Mouse (Mus musculus): ENCODE results near the gene F13a1.

The F13a1 gene

GRCm38 (mm10) chr13:37050126-37050525 lies at the start of gene F13a1:
Gene F13a1 (minus strand): TSS chr13:37050244.
- no peak for DNase-seq (ENCODE audit: low spot score in 2 of 2)

- no peak for DNase-seq (ENCODE audit: low spot score in 2 of 2)
These were observed 41.6 kb upstream of the F13a1 start for GRCm38 (mm10) chr13:37091620-37092019.

- no peak for DNase-seq (ENCODE audit: low spot score in 2 of 2)
These were observed 39.1 kb upstream of the F13a1 start for GRCm38 (mm10) chr13:37089104-37089503.

- no peak for DNase-seq (ENCODE audit: low spot score in 2 of 2)
These were observed 31.6 kb upstream of the F13a1 start for GRCm38 (mm10) chr13:37081506-37082241.

- no peak for DNase-seq (ENCODE audit: low spot score in 2 of 2)
These were observed 21.3 kb upstream of the F13a1 start for GRCm38 (mm10) chr13:37071390-37071789.

GRCm38 (mm10) chr13:37070824-37071223 lies 20.8 kb upstream of the F13a1 start:
- no peak for DNase-seq (ENCODE audit: low spot score in 2 of 2)

- no peak for DNase-seq (ENCODE audit: low spot score in 2 of 2)
These were observed 10.8 kb upstream of the F13a1 start for GRCm38 (mm10) chr13:37060810-37061209.

GRCm38 (mm10) chr13:37056662-37057061 lies 6.6 kb upstream of the F13a1 start:
- DNase-seq (ENCODE audit: low spot score in 2 of 2): peak; percentile 24 to 62

GRCm38 (mm10) chr13:37049631-37050030 lies 413 bp downstream of the F13a1 start:
- DNase-seq (ENCODE audit: low spot score in 2 of 2): no peak

- DNase-seq (ENCODE audit: low spot score in 2 of 2): no peak
These were observed 1.0 kb downstream of the F13a1 start for GRCm38 (mm10) chr13:37049018-37049417.

GRCm38 (mm10) chr13:37045005-37045404 lies 5.0 kb downstream of the F13a1 start:
- DNase-seq (ENCODE audit: low spot score in 2 of 2): peak in 1 of 2 experiments; percentile 21

GRCm38 (mm10) chr13:37034745-37035144 lies 15.3 kb downstream of the F13a1 start:
- DNase-seq (ENCODE audit: low spot score in 2 of 2): no peak

GRCm38 (mm10) chr13:37025996-37026579 lies 24.0 kb downstream of the F13a1 start:
- DNase-seq (ENCODE audit: low spot score in 2 of 2): no peak

- DNase-seq (ENCODE audit: low spot score in 2 of 2): no peak
These were observed 28.5 kb downstream of the F13a1 start for GRCm38 (mm10) chr13:37021575-37021974.

GRCm38 (mm10) chr13:37010771-37011170 lies 39.3 kb downstream of the F13a1 start:
- no peak for DNase-seq (ENCODE audit: low spot score in 2 of 2)

GRCm38 (mm10) chr13:37006224-37006623 lies 43.8 kb downstream of the F13a1 start:
- DNase-seq (ENCODE audit: low spot score in 2 of 2): no peak

- no peak for DNase-seq (ENCODE audit: low spot score in 2 of 2)
These were observed 50.8 kb downstream of the F13a1 start for GRCm38 (mm10) chr13:36999210-36999705.

- no peak for DNase-seq (ENCODE audit: low spot score in 2 of 2)
These were observed 56.5 kb downstream of the F13a1 start for GRCm38 (mm10) chr13:36993593-36993992.

- no peak for DNase-seq (ENCODE audit: low spot score in 2 of 2)
These were observed 61.7 kb downstream of the F13a1 start for GRCm38 (mm10) chr13:36988392-36988791.

GRCm38 (mm10) chr13:36973016-36973415 lies 77.0 kb downstream of the F13a1 start:
- no peak for DNase-seq (ENCODE audit: low spot score in 2 of 2)

- no peak for DNase-seq (ENCODE audit: low spot score in 2 of 2)
These were observed 77.8 kb downstream of the F13a1 start for GRCm38 (mm10) chr13:36972226-36972625.

GRCm38 (mm10) chr13:36962926-36963325 lies 87.1 kb downstream of the F13a1 start:
- no peak for DNase-seq (ENCODE audit: low spot score in 2 of 2)

- DNase-seq (ENCODE audit: low spot score in 2 of 2): no peak
These were observed 91.0 kb downstream of the F13a1 start for GRCm38 (mm10) chr13:36958996-36959395.
